Mouse (Mus musculus) G1E (cell line): ENCODE measurements around the gene Shank2. TPM values are rescaled to one million over a fixed set of nuclear protein-coding genes. Genes with fewer than 3 reads are reported as not detected.

Experiments used
- ATAC-seq: 2 replicates; pipeline ENCODE4 v1.8.0; 2016; ENCODE audit warnings: mild to moderate bottlenecking; ENCODE audit not compliant: insufficient number of reproducible peaks, poor library complexity, low FRiP score, severe bottlenecking; ENCODE audit errors: extremely low read depth
- DNase-seq: peaks from one replicate; pipeline ENCODE4 v3.0.0; 2012; ENCODE audit warnings: low spot score
- H3K27me3 ChIP-seq: 2 replicates; pipeline ENCODE4 v1.6.1; 2012; ENCODE audit warnings: mild to moderate bottlenecking, low read length, inconsistent platforms; ENCODE audit not compliant: insufficient read depth
- H3K36me3 ChIP-seq: replicated peaks from 2 replicates; pipeline ENCODE3; 2012; ENCODE audit warnings: mild to moderate bottlenecking, inconsistent platforms
- H3K4me1 ChIP-seq: 2 replicates; pipeline ENCODE4 v1.6.1; 2012; ENCODE audit warnings: low read depth, low read length, inconsistent platforms, mixed read lengths; ENCODE audit not compliant: insufficient read depth
- H3K4me3 ChIP-seq: 2 replicates; pipeline ENCODE4 v1.5.1; 2012; ENCODE audit warnings: low read depth, mild to moderate bottlenecking, inconsistent platforms, low read length, moderate library complexity, mixed read lengths
- H3K9me3 ChIP-seq: replicated peaks from 2 replicates; pipeline ENCODE4 v1.6.1; 2012; ENCODE audit warnings: inconsistent platforms
- CTCF ChIP-seq: IDR thresholded peaks from 2 replicates; pipeline ENCODE4 v1.5.1; 2012; ENCODE audit warnings: low read depth, low read length, inconsistent platforms, mixed read lengths
- GATA1 ChIP-seq: IDR thresholded peaks from 2 replicates; pipeline ENCODE4 v1.6.1; 2012; ENCODE audit warnings: borderline replicate concordance, low read length, inconsistent platforms, mixed read lengths
- GATA2 ChIP-seq: IDR thresholded peaks from 2 replicates; pipeline ENCODE4 v1.6.1; 2012; ENCODE audit warnings: low read depth, low read length, inconsistent platforms, borderline replicate concordance
- POLR2AphosphoS5 ChIP-seq: IDR thresholded peaks from 2 replicates; pipeline ENCODE4 v1.6.1; 2012; ENCODE audit warnings: low read depth, low read length, inconsistent platforms; ENCODE audit not compliant: insufficient replicate concordance
- TAL1 ChIP-seq: conservative IDR thresholded peaks from 2 replicates; pipeline ENCODE4 v1.6.1; 2012; ENCODE audit warnings: low read depth, low read length, inconsistent platforms, mixed read lengths
- polyA plus RNA-seq: library from polyadenylated mRNA; stranded (reverse); fragments of >175 nt; gene quantifications from 2 replicates; pipeline ENCODE4 v1.2.3, GENCODE M21; 2012
- total RNA-seq, 2 experiments: library from RNA; stranded (forward) in 1 of 2; stranded (reverse) in 1 of 2; fragments of 200-1000 nt in 1 of 2; fragments of >200 nt in 1 of 2; fragmentation: Nextera tagmentation in 1 of 2; gene quantifications; 2 replicates each; pipeline ENCODE4 v1.2.3; 2014 to 2017

The Shank2 gene
- total and polyA plus RNA-seq, 3 experiments: 0.05 TPM; not detected in 2

- Histone ChIP-seq H3K4me1 (no peaks in the 10 kb centered on the region), H3K27me3 (no peaks in the 10 kb centered on the region; the same call in 1 of the 2 replicates), H3K9me3 (no peaks in the 10 kb centered on the region), H3K36me3 (no peaks in the 10 kb centered on the region), H3K4me3 (no peak overlapping the region)
- ATAC-seq (no peak), DNase-seq (peak; percentile 19)
- TF ChIP-seq GATA2: no peak
- TF ChIP-seq POLR2AphosphoS5: no peak
- peak; percentile 58 for TF ChIP-seq CTCF
Measured at GRCm38 (mm10) chr7:144217192-144217591, 215.5 kb downstream of the Shank2 start.

DNA sequence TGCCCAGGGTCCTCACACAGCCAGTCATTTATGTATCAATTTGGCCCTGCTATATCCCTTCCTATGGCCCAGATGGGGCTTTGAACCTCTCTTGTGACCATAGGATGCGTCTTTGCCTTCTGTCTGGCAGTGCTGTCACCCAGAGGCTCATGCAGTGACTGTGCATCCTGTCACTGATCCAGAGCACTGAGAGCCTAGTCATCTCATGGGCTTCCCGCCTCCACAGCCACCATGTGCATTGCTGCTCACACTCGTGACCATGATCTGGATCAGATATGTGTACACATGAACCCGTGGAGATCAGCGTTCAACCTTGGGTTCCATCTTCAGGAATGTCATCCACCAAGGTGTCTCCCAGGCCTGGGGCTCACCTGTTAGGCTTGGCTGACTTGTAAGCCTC, 227.0 kb downstream of the Shank2 start:
- H3K4me1 ChIP-seq: no peaks in the 10 kb centered on the region
- ATAC-seq (no peak), DNase-seq (no peak)
- H3K27me3 ChIP-seq: no peaks in the 10 kb centered on the region; the same call in 1 of the 2 replicates
- no peaks in the 10 kb centered on the region for H3K36me3 ChIP-seq
- H3K9me3 ChIP-seq: no peaks in the 10 kb centered on the region
- no peak for TF ChIP-seq GATA1
- TF ChIP-seq POLR2AphosphoS5: no peak
- TF ChIP-seq GATA2: no peak
- no peak for TF ChIP-seq TAL1
- no peak for TF ChIP-seq CTCF
- H3K4me3 ChIP-seq: no peak overlapping the region

DNA sequence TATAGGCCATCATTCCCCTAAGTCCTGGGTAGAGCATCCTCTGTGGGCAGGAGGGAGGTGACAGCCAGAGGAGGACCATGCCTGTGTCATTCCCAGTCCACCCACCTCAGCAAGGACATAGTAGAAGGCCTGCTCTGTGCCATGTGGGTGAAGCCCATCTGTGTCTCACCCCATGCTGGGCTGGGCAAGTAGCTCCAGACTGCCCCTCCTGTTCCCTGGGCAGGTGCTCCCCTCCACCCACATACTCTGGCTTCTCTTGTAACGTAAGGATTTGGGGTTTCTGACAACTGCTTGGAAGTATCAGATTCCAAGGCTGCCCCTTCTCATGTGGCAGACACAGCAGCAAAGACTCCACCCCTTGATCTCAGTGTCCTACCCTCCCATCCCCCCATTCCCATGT, 227.7 kb downstream of the Shank2 start:
- no peaks in the 10 kb centered on the region for H3K9me3 ChIP-seq
- TF ChIP-seq GATA1 (no peak), CTCF (no peak), TAL1 (no peak), GATA2 (no peak), POLR2AphosphoS5 (no peak)
- no peaks in the 10 kb centered on the region for H3K36me3 ChIP-seq
- H3K27me3 ChIP-seq: no peaks in the 10 kb centered on the region; the same call in 1 of the 2 replicates
- no peak for DNase-seq
- H3K4me1 ChIP-seq: no peaks in the 10 kb centered on the region
- ATAC-seq: no peak
- H3K4me3 ChIP-seq: no peak overlapping the region

DNA sequence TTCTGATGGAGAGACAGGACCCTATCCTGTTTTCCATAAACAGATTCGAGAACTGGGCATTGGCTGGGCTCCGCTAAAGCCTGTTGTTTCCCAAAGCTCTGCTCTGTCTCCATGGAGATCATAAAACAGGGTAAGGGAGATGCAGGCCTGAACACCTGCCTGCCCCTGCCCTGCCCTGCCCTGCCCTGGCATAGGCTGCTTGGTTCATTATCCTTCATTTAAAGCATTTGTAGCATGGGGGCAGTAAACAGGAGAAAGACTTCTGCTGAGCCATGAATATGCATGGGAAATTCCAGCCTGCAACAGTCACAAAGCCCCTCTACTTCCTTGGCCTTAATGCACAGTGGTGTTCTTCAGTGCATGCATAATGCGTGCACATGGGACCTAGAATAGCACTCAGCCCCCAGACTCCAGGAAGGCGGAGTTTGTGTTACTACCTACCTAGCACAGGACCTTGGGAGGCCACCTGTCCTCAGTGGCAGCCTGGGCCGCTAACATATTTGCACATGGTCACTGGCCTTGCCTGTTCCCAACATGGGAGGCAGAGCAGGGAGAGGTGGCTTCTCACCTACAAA, 230.5 kb downstream of the Shank2 start:
- no peak for DNase-seq
- TF ChIP-seq CTCF (no peak), GATA1 (no peak), GATA2 (no peak), TAL1 (no peak), POLR2AphosphoS5 (no peak)
- Histone ChIP-seq H3K9me3 (no peaks in the 10 kb centered on the region), H3K27me3 (peaks cover 3% of the 10 kb centered on the region; the same call in 1 of the 2 replicates), H3K4me1 (no peaks in the 10 kb centered on the region), H3K36me3 (no peaks in the 10 kb centered on the region), H3K4me3 (no peak overlapping the region)
- no peak for ATAC-seq

- no peaks in the 10 kb centered on the region for H3K4me1 ChIP-seq
- no peak for ATAC-seq
- H3K9me3 ChIP-seq: no peaks in the 10 kb centered on the region
- no peaks in the 10 kb centered on the region for H3K36me3 ChIP-seq
- H3K27me3 ChIP-seq: peaks cover 3% of the 10 kb centered on the region; the same call in 1 of the 2 replicates
- TF ChIP-seq GATA2 (no peak), POLR2AphosphoS5 (no peak), GATA1 (no peak), TAL1 (no peak)
- H3K4me3 ChIP-seq: no peak overlapping the region
- no peak for DNase-seq
Measured at GRCm38 (mm10) chr7:144233479-144233878, 231.8 kb downstream of the Shank2 start.

GRCm38 (mm10) chr7:144234783-144235182, 233.1 kb downstream of the Shank2 start:
- Histone ChIP-seq H3K36me3 (no peaks in the 10 kb centered on the region), H3K4me3 (no peak overlapping the region), H3K4me1 (no peaks in the 10 kb centered on the region), H3K27me3 (peaks cover 5% of the 10 kb centered on the region; the same call in 1 of the 2 replicates), H3K9me3 (no peaks in the 10 kb centered on the region)
- DNase-seq (no peak), ATAC-seq (no peak)
- no peak for TF ChIP-seq GATA2
- no peak for TF ChIP-seq POLR2AphosphoS5
- TF ChIP-seq CTCF: no peak
- TF ChIP-seq GATA1: no peak
- TF ChIP-seq TAL1: no peak
